Mouse (Mus musculus) megakaryocyte, adult 5-6 weeks (primary cell): ENCODE measurements around the gene Col6a6. TPM values are rescaled to one million over a fixed set of nuclear protein-coding genes. Genes with fewer than 3 reads are reported as not detected.
"Not testable (repeated sequence)": the region's sequence is repeated elsewhere in the genome, so short reads cannot be mapped to it uniquely, and the experiment has no call there.

Experiments used
- ATAC-seq: 2 replicates; pipeline ENCODE4 v1.8.0; 2016; ENCODE audit warnings: mild to moderate bottlenecking, inconsistent platforms; ENCODE audit not compliant: poor library complexity, severe bottlenecking
- total RNA-seq, 2 experiments: library from RNA; stranded (forward) in 1 of 2; stranded (reverse) in 1 of 2; fragments of 153-499, 151-499 nt in 1 of 2; fragments of 221-1000, 200-1000 nt in 1 of 2; gene quantifications; 2 replicates each; pipeline versions ENCODE4 v1.2.3 to v1.2.4; 2015 to 2017

Gene Col6a6
- total RNA-seq, 2 experiments from 2014 or later = not detected

DNA sequence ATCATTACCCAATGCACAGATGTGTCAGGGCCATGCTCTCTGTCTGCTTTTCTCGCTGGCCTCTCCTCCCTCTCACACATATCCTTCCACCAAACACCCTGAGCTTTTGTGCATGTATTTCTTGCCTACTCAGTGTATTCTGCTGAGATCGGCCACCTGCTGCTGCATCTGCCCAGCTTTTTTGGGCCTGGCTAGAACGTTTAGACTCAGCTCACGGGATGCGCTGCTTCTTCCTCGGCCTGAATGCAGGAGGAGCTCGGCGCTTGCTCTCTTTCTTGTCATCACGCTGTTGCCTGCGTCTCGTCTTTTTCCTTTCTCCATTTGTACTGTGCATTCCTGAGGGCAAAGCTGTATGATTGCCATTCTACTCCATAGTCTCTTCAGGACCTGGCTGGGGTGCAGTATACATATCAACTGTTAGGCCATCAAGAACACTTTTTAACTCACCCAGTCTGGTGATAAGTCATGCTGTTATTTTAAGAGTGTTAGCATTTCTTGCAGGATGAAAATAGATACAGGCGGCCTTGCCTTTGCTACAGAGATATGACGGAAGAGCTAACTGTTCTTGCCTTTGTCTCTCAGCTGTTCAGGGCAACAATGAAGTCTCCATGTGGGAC is 143.3 kb downstream of the Col6a6 start:
- ATAC-seq = no peak

DNA sequence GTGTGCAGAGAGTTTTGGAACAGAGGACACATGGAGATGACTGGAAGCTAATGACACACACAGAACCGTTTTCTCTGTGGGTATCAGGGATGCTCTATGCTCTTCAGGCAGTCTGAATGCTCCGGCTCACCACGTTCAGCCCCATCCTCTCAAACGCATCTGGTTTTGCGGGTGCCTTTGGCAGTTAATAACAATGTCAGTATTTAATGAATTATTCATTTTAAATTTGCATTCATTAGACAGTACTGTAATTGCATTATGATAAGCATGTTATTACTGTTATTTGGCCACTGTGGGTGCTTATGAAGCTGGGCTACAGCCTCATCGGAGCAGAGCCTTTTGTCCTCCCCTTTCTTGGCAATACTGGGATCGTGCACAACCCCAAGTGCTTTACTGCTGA is 146.6 kb downstream of the Col6a6 start:
- ATAC-seq = no peak

GRCm38 (mm10) chr9:105675941-105676340 is 152.0 kb downstream of the Col6a6 start:
- no peak for ATAC-seq

DNA sequence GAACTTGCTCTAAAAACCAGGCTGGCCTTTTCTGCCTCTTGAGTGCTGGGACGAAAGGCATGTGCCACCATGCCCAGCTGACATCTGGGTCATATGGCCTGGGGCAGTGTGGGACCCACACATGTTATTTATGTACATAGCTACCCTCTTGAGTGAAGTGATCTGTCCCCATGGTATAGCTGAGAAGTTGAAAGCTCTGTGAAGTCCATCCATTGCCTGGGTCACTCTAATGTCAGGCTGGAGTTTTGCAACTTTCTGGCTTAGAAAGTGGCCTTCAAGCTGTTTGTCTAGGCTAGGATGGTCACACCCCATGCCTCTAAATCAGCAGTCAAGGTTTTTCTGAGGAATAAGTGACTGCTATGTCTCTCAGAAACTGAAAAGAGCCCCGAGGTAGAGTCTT is 155.9 kb downstream of the Col6a6 start:
- no peak for ATAC-seq

DNA sequence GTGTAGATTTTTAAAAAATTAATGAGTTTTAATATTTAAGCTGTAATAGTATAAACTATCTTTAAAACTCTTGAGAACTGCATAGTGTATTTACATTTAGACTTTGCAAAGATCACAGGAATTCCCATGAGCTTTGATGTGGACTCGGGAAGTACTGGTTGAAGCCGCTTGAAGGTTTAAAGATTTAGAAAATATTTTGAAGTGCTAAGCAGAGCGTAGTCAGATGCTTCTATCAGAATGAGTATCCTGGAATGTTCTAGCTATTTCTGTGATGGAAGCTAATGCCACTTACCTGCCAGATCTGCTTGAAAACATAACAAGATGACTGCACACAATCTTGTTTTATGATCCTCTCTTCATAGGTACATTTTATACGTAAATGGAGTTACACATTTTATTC is 157.0 kb downstream of the Col6a6 start:
- no peak for ATAC-seq

DNA sequence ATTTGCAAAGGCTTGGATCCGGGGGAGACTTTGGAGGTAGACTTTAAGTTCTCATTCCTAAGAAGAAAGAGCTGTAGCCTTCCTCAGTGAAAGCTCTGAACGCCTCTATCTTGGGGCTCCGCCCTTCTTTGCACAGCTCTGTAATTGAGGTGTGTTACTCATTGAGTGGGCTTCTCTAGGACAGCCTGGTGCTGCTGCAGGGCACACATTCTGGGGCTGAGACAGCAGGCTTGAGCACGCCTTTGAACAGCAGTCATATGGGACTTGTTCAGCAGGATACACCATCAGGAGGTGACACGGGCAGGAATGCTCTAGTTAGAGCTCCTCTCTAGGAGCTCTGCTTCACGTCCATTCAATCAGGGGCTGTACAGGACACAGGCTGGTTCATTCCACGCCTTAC is 162.7 kb downstream of the Col6a6 start:
- ATAC-seq = no peak

- no peak for ATAC-seq
Measured at GRCm38 (mm10) chr9:105659877-105660276, 168.1 kb downstream of the Col6a6 start.

DNA sequence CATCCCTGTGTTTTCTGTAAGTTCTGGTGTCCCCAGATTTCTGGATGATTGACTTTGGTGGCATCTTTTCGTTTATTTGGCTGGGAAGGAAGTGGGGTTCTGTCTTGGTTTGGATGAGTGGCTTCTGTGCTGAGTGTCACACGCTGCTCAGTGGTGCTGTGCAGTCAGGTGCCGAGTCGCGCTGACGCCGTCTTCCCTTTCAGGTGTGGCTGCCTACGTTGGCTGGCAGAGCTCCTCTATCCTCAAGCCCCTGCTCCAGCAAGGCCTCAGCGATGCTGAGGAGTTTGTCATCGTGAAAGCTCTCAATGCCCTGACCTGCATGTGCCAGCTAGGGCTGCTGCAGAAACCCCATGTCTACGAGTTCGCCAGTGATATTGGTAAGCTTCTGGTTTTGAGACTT is 169.7 kb downstream of the Col6a6 start:
- ATAC-seq = no peak

GRCm38 (mm10) chr9:105656189-105656588 is 171.8 kb downstream of the Col6a6 start:
- ATAC-seq = 0 out of 2 replicates have a peak, but pooled peaks have one; percentile 40

- peak; percentile 99 for ATAC-seq
Measured at GRCm38 (mm10) chr9:105642460-105643371, 185.2 kb downstream of the Col6a6 start, which contains the start of gene Pik3r4. Pik3r4 (plus strand) TSS chr9:105642978.

DNA sequence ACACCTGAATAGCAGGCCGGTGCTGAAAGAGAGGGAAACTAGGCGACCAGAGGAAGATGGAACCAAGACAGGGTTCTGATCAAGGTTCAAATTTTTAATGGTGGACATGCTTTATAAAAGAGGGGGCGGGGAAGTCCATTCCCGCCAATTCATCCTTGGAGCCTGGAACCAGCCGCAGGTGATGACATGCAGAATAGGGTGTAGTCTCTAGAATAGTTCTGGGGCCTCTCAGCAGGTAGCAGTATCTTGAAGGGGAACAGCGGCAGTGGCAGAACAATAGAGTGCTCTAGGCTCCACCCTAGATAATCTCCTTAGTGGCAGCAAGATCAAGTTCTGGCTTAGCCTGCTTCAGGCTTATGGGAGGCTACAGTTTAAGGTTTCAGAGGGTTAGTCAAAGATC is 186.6 kb downstream of the Col6a6 start:
- not testable (repeated sequence) for ATAC-seq

Other genes starting within 250 kb of the Col6a6 start
- gene Pik3r4, start 185.2 kb downstream of the Col6a6 start, total RNA-seq (2015) = 21.7 and 22.1 TPM in 2 replicates
- 13.4 and 21.7 TPM in 2 replicates for gene Pik3r4, start 185.2 kb downstream of the Col6a6 start, total RNA-seq (2017)
- not detected in 2 replicates for gene Col6a5, start 132.5 kb upstream of the Col6a6 start, total RNA-seq (2015)
- not detected in 2 replicates for gene Col6a5, start 132.5 kb upstream of the Col6a6 start, total RNA-seq (2017)